Mouse (Mus musculus): ENCODE results near the gene Mybl2. TPM values are rescaled to one million over a fixed set of nuclear protein-coding genes. Genes with fewer than 3 reads are reported as not detected.
A peak's percentile ranks its signal among the peaks of the same experiment; 100 is the strongest.

Mybl2 gene
- 48.9 and 57.5 TPM in 2 replicates for polyA plus RNA-seq (2016; fragmentation: Nextera tagmentation; extraction: Ambion mirVana)

DNA sequence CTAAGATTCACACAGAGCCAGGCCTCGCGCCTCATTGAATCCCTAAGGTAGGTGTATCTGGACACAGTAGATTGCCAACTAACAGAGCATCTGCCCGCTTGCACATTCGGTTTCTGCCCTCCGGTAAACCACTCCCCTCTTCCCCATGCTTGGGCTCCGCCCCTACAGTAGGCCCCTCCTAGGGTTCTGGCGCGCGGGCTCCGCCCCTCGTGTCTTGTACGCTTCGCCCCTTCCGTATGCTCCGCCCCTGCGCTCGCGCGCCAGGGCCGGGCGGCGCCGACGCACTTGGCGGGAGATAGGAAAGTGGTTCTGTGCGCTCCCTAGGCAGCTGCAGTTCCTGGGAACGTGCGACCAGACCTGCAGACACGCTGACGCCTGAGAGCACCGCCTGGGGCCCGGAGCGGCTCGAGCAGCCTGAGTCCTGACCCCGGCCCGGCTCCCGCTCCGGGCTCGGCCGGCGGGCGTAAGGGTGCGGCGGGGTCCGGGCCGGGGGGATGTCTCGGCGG lies at the start of gene Mybl2:
Mybl2 (plus strand) TSS at position 353 of the 506 bp plus-strand sequence.
- H3K4me1 ChIP-seq: peaks cover 39% of the 10 kb centered on the region
- peaks cover 13% of the 10 kb centered on the region for H3K36me3 ChIP-seq
- peak within 1 kb of the TSS; percentile 84 for H3K4me3 ChIP-seq
- under 1% methylated on average over 48 of the region's 48 CpGs for WGBS
- no peaks in the 10 kb centered on the region for H3K9me3 ChIP-seq (replicated peaks)
- peak; percentile 94 for DNase-seq (ENCODE audit: low spot score)
- peak within 1 kb of the TSS; percentile 91 for H3K27ac ChIP-seq (replicated peaks)
- no peaks in the 10 kb centered on the region for H3K27me3 ChIP-seq (ENCODE audit: low read depth, poor library complexity, severe bottlenecking)

DNA sequence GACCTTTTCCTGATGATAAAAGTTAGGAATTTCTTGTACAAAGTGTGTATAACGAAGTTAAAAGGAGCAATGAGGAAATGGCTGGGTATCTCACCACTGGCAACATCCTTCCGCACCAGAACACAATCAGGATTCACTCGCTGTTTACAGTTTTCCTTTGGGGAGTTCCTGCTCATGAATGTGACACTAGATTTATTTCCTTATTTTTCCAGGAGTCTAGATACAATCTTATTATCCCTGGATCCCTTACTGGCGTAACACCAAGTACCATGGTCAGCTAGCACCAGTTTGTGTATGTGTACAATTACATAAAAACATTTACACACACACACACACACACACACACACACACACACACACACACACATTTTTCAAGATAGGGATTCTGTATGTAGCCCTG lies 47.2 kb upstream of the Mybl2 start:
- no peaks in the 10 kb centered on the region for H3K36me3 ChIP-seq
- no peak for DNase-seq (ENCODE audit: low spot score)
- no peaks in the 10 kb centered on the region for H3K27me3 ChIP-seq (ENCODE audit: low read depth, poor library complexity, severe bottlenecking)
- H3K27ac ChIP-seq (replicated peaks): no peak overlapping the region
- H3K4me3 ChIP-seq: no peak overlapping the region
- WGBS: 89% methylated on average over 4 of the region's 4 CpGs
- no peaks in the 10 kb centered on the region for H3K9me3 ChIP-seq (replicated peaks)
- no peaks in the 10 kb centered on the region for H3K4me1 ChIP-seq

GRCm38 (mm10) chr2:163016916-163017743 lies 37.4 kb upstream of the Mybl2 start, which contains the start of gene Ift52:
TSS of gene Ift52 (plus strand) at chr2:163017354.
- Histone ChIP-seq H3K4me1 (peaks cover 13% of the 10 kb centered on the region), H3K9me3 (replicated peaks) (no peaks in the 10 kb centered on the region), H3K27ac (replicated peaks) (peak within 1 kb of the TSS; percentile 90), H3K27me3 (ENCODE audit: low read depth, poor library complexity, severe bottlenecking) (no peaks in the 10 kb centered on the region), H3K36me3 (no peaks in the 10 kb centered on the region), H3K4me3 (peak within 1 kb of the TSS; percentile 92)
- WGBS: under 1% methylated on average over 57 of the region's 57 CpGs
- DNase-seq (ENCODE audit: low spot score): peak; percentile 92

DNA sequence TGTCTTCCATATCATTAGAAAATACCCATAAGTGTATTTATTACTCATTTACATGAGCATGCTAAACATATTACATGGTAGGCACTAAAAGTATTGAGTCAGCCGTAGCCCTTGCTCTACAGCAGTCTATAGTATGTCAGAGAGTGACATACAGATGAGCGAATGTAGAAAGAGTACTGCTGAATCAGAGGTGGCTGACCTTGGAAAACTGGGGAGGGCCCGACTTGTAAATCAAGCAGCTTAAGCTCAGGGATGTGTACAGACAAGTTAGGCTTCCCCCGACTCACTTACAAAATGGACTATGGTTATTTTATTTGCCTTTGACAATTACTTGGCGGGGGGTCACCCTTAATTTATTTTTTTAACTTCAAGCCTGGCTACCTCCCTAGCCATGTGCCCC lies 23.2 kb upstream of the Mybl2 start:
- no peak overlapping the region for H3K4me3 ChIP-seq
- H3K36me3 ChIP-seq: peaks cover 100% of the 10 kb centered on the region
- H3K9me3 ChIP-seq (replicated peaks): no peaks in the 10 kb centered on the region
- no peak overlapping the region for H3K27ac ChIP-seq (replicated peaks)
- no peaks in the 10 kb centered on the region for H3K4me1 ChIP-seq
- no peaks in the 10 kb centered on the region for H3K27me3 ChIP-seq (ENCODE audit: low read depth, poor library complexity, severe bottlenecking)
- WGBS: 89% methylated on average over 5 of the region's 5 CpGs
- no peak for DNase-seq (ENCODE audit: low spot score)

DNA sequence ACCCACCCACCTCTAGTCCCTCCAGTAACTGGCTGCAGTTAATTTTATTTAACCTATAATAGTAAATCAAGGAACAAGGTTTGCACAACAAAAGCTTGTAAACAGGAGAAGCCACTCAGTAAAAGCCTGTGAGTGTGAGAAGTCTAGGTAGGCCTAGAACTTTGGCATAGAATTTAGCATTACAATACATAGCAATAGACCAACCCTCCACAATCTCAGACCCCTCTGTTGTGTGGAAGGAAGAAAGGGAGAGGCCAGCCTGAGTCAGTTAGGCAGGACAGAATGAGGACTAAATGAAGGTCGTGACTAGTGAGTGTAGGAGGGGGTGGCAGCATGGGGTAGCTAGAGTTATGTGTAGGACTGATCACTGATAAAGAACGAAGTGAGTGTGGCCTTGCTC lies 22.7 kb upstream of the Mybl2 start:
- H3K36me3 ChIP-seq: peaks cover 100% of the 10 kb centered on the region
- no peak overlapping the region for H3K27ac ChIP-seq (replicated peaks)
- WGBS: 83% methylated on average over 2 of the region's 2 CpGs
- DNase-seq (ENCODE audit: low spot score): no peak
- no peaks in the 10 kb centered on the region for H3K4me1 ChIP-seq
- H3K9me3 ChIP-seq (replicated peaks): no peaks in the 10 kb centered on the region
- no peak overlapping the region for H3K4me3 ChIP-seq
- H3K27me3 ChIP-seq (ENCODE audit: low read depth, poor library complexity, severe bottlenecking): no peaks in the 10 kb centered on the region

DNA sequence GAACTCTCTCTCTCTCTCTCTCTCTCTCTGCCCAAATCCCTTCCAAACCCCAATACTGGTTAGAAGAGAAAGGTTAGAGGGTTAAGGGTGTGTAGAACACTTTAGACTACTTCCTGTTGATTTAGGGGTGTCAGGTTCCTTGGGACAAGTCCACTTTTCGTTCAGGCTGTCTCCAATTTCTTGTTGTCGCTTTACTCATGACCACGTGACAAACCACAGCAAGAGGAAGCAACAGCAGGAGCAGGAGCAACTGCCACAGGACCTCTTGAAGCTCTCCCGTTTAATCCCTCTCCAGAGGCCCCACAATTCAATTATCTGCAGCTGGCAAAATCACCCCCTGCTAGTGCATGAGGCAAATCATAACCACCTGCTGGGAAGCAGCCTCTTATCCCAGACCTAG lies 21.9 kb upstream of the Mybl2 start:
- H3K4me1 ChIP-seq: no peaks in the 10 kb centered on the region
- no peaks in the 10 kb centered on the region for H3K27me3 ChIP-seq (ENCODE audit: low read depth, poor library complexity, severe bottlenecking)
- no peaks in the 10 kb centered on the region for H3K9me3 ChIP-seq (replicated peaks)
- WGBS: 48% methylated on average over 4 of the region's 4 CpGs
- H3K27ac ChIP-seq (replicated peaks): no peak overlapping the region
- H3K36me3 ChIP-seq: peaks cover 100% of the 10 kb centered on the region
- H3K4me3 ChIP-seq: no peak overlapping the region
- no peak for DNase-seq (ENCODE audit: low spot score)

GRCm38 (mm10) chr2:163039940-163040339 lies 14.5 kb upstream of the Mybl2 start:
- WGBS: 88% methylated on average over 7 of the region's 7 CpGs
- Histone ChIP-seq H3K36me3 (peaks cover 94% of the 10 kb centered on the region), H3K27me3 (ENCODE audit: low read depth, poor library complexity, severe bottlenecking) (no peaks in the 10 kb centered on the region), H3K27ac (replicated peaks) (no peak overlapping the region), H3K9me3 (replicated peaks) (no peaks in the 10 kb centered on the region), H3K4me1 (no peaks in the 10 kb centered on the region), H3K4me3 (no peak overlapping the region)
- DNase-seq (ENCODE audit: low spot score): no peak

DNA sequence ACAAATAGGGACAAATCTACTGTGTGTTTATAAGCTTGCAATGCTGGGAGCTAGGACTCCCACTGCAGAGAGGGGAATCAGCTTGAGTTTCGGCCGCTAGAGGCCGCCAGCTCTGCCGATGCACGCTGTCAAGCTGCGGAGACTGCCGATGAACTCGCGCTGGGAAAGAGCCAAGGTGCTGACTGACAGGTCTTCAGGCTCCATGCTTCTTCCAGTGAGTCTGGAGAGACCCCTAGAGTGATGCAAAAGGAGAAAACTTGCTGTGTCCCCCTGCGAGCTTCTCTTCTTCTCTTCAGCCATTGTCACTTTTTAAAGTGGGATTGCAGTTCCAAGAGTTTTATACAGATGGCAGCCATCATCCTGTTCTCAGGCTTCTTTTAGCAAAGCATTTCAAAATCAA lies 6.4 kb upstream of the Mybl2 start:
- Histone ChIP-seq H3K4me3 (no peak overlapping the region), H3K27ac (replicated peaks) (no peak overlapping the region), H3K4me1 (no peaks in the 10 kb centered on the region), H3K9me3 (replicated peaks) (no peaks in the 10 kb centered on the region), H3K27me3 (ENCODE audit: low read depth, poor library complexity, severe bottlenecking) (no peaks in the 10 kb centered on the region), H3K36me3 (peaks cover 56% of the 10 kb centered on the region)
- DNase-seq (ENCODE audit: low spot score): peak; percentile 68
- 6% methylated on average over 10 of the region's 10 CpGs for WGBS

GRCm38 (mm10) chr2:163049116-163049515 lies 5.4 kb upstream of the Mybl2 start:
- H3K27ac ChIP-seq (replicated peaks): no peak overlapping the region
- H3K27me3 ChIP-seq (ENCODE audit: low read depth, poor library complexity, severe bottlenecking): no peaks in the 10 kb centered on the region
- no peaks in the 10 kb centered on the region for H3K9me3 ChIP-seq (replicated peaks)
- H3K4me1 ChIP-seq: peaks cover 7% of the 10 kb centered on the region
- 96% methylated on average over 2 of the region's 2 CpGs for WGBS
- peaks cover 46% of the 10 kb centered on the region for H3K36me3 ChIP-seq
- no peak for DNase-seq (ENCODE audit: low spot score)
- H3K4me3 ChIP-seq: no peak overlapping the region

DNA sequence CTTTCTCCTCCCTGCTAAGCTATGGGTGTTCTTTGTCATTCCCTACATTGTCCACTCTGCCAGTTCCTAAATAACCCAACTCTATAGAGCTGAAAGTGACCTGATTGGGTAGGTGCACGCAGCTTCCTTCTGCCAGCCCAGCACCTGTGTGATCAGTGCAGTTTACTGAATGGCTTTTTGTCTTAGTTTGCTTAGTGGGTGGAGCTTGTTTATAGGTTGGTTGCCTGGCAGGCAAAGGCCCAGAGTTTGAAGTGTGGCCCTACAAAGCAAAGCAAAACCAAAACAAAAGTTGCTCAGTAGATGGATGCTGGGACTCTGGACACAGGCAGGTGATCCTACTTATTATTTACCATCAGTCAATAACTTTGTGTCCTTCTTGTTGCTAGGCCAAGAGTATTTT lies 2.8 kb upstream of the Mybl2 start:
- peaks cover 32% of the 10 kb centered on the region for H3K4me1 ChIP-seq
- peaks cover 22% of the 10 kb centered on the region for H3K36me3 ChIP-seq
- no peak overlapping the region for H3K27ac ChIP-seq (replicated peaks)
- 61% methylated on average over 1 of the region's 1 CpGs for WGBS
- no peak for DNase-seq (ENCODE audit: low spot score)
- no peaks in the 10 kb centered on the region for H3K27me3 ChIP-seq (ENCODE audit: low read depth, poor library complexity, severe bottlenecking)
- no peaks in the 10 kb centered on the region for H3K9me3 ChIP-seq (replicated peaks)
- H3K4me3 ChIP-seq: no peak overlapping the region

GRCm38 (mm10) chr2:163052101-163052500 lies 2.4 kb upstream of the Mybl2 start:
- Histone ChIP-seq H3K36me3 (peaks cover 20% of the 10 kb centered on the region), H3K9me3 (replicated peaks) (no peaks in the 10 kb centered on the region), H3K27me3 (ENCODE audit: low read depth, poor library complexity, severe bottlenecking) (no peaks in the 10 kb centered on the region), H3K4me3 (no peak overlapping the region), H3K4me1 (peaks cover 37% of the 10 kb centered on the region), H3K27ac (replicated peaks) (no peak overlapping the region)
- no peak for DNase-seq (ENCODE audit: low spot score)
- WGBS: 34% methylated on average over 4 of the region's 4 CpGs

DNA sequence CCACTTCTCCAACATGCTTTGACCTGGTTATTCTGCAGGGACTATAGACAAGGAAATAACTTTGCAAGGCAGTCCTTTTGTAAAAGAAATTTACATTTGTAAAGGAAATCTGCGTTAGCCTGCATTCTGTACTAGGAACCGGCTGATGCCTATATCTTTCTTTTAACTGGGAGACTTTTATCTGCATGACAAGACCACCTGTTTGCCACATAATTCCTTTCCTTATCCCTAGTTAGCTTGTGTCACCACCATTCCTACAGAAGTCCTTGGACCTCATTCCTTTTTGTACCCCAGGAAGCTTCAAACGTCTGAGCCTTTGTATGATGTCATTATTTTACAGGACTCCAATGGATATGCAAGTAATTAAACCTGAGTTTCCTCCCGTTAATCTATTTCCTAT lies 1.7 kb upstream of the Mybl2 start:
- no peak for DNase-seq (ENCODE audit: low spot score)
- Histone ChIP-seq H3K36me3 (peaks cover 15% of the 10 kb centered on the region), H3K27ac (replicated peaks) (no peak overlapping the region), H3K4me1 (peaks cover 37% of the 10 kb centered on the region), H3K4me3 (no peak overlapping the region), H3K9me3 (replicated peaks) (no peaks in the 10 kb centered on the region), H3K27me3 (ENCODE audit: low read depth, poor library complexity, severe bottlenecking) (no peaks in the 10 kb centered on the region)
- 75% methylated on average over 4 of the region's 4 CpGs for WGBS

- 0% methylated on average over 38 of the region's 38 CpGs for WGBS
- peak overlapping the region; percentile 91 for H3K27ac ChIP-seq (replicated peaks)
- DNase-seq (ENCODE audit: low spot score): no peak
- peak overlapping the region; percentile 84 for H3K4me3 ChIP-seq
- H3K27me3 ChIP-seq (ENCODE audit: low read depth, poor library complexity, severe bottlenecking): no peaks in the 10 kb centered on the region
- peaks cover 19% of the 10 kb centered on the region for H3K36me3 ChIP-seq
- no peaks in the 10 kb centered on the region for H3K9me3 ChIP-seq (replicated peaks)
- peaks cover 41% of the 10 kb centered on the region for H3K4me1 ChIP-seq
These were observed 506 bp downstream of the Mybl2 start for GRCm38 (mm10) chr2:163054891-163055494.
